Mouse (Mus musculus): ENCODE measurements around the gene 4930564D02Rik. TPM values are rescaled to one million over a fixed set of nuclear protein-coding genes. Genes with fewer than 3 reads are reported as not detected.

The 4930564D02Rik gene
- not detected for polyA plus RNA-seq (2012; fragmentation: generic; extraction: Trizol)
- long read RNA-seq, experiment 1: 0 reads
- long read RNA-seq, experiment 2: 0 reads

DNA sequence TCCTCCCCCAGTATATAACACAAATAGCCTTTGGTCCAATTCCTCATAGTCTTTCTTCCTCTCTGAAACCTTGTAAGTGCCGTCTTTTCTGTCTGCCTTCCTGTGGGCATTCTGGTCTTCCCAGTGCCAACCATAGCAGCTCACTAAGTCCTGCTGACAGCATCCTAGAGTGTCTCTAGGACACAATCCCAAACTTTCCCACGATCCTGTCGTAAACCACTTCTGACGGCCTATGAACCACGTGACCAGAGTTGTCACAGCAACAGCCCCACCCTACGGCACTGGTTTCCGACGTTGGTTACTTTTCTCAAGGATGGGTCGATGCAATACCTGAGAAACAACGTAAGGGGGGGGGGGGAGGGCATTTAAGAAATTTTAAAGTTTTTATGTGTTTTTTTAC is at the start of gene 4930564D02Rik:
Gene 4930564D02Rik, plus strand, starts transcription at position 301 of the 400 bp plus-strand sequence.
- Histone ChIP-seq H3K27me3 (ENCODE audit: control insufficient read depth, insufficient read depth, insufficient read length) (no peaks in the 10 kb centered on the region), H3ac (ENCODE audit: control insufficient read depth, insufficient read length, low read depth) (no peak within 1 kb of the TSS), H3K4me3 (ENCODE audit: insufficient read depth, poor library complexity, severe bottlenecking) (no peak within 1 kb of the TSS), H3K79me3 (ENCODE audit: low read depth) (no peaks in the 10 kb centered on the region), H3K79me2 (ENCODE audit: control insufficient read depth, insufficient read depth) (no peaks in the 10 kb centered on the region), H3K36me3 (ENCODE audit: control insufficient read depth, insufficient read depth) (no peaks in the 10 kb centered on the region)
- TF ChIP-seq CTCF (IDR thresholded peaks at IDR 0.05; ENCODE audit: control insufficient read depth, insufficient read depth, insufficient read length) (no peak), MYOD1 (IDR thresholded peaks at IDR 0.05; ENCODE audit: control insufficient read depth, insufficient read length, low read depth) (no peak), FOSL1 (IDR thresholded peaks at IDR 0.05; ENCODE audit: insufficient read depth, low read length, poor library complexity, severe bottlenecking) (no peak), USF1 (IDR thresholded peaks at IDR 0.05; ENCODE audit: low read depth) (no peak), CEBPB (IDR thresholded peaks at IDR 0.05; ENCODE audit: low read depth) (no peak), MAX (IDR thresholded peaks at IDR 0.05) (no peak), MYOG (IDR thresholded peaks at IDR 0.05; ENCODE audit: control insufficient read depth, extremely low read depth, insufficient read length) (no peak)

DNA sequence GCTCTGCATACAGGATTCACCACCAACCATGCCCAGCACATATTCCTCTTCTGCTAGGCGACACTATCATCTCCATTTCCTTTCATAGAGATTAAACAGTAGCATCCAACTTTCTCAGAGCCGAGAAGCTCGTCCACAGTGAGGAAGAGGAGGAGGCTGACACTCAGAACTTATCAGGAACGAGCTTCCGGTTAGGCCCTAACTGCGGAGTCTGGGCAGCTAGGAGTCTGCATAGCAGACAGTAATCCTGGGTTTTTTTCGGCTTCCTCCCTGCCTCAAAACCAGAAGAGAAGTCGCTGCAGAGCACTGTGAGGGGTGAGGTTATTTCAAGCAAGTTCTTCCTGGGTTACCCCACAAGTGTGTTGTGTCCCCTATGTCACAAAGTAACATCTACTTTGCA is 49.3 kb upstream of the 4930564D02Rik start:
- Histone ChIP-seq H3K27me3 (ENCODE audit: control insufficient read depth, insufficient read depth, insufficient read length) (no peaks in the 10 kb centered on the region), H3K79me3 (ENCODE audit: low read depth) (peaks cover 24% of the 10 kb centered on the region), H3K79me2 (ENCODE audit: control insufficient read depth, insufficient read depth) (peaks cover 75% of the 10 kb centered on the region), H3K36me3 (ENCODE audit: control insufficient read depth, insufficient read depth) (peaks cover 9% of the 10 kb centered on the region), H3K4me3 (ENCODE audit: insufficient read depth, poor library complexity, severe bottlenecking) (no peak overlapping the region), H3ac (ENCODE audit: control insufficient read depth, insufficient read length, low read depth) (no peak overlapping the region)
- TF ChIP-seq MYOD1 (IDR thresholded peaks at IDR 0.05; ENCODE audit: control insufficient read depth, insufficient read length, low read depth) (no peak), CTCF (IDR thresholded peaks at IDR 0.05; ENCODE audit: control insufficient read depth, insufficient read depth, insufficient read length) (no peak), FOSL1 (IDR thresholded peaks at IDR 0.05; ENCODE audit: insufficient read depth, low read length, poor library complexity, severe bottlenecking) (no peak), CEBPB (IDR thresholded peaks at IDR 0.05; ENCODE audit: low read depth) (no peak), USF1 (IDR thresholded peaks at IDR 0.05; ENCODE audit: low read depth) (no peak), MYOG (IDR thresholded peaks at IDR 0.05; ENCODE audit: control insufficient read depth, extremely low read depth, insufficient read length) (no peak), MAX (IDR thresholded peaks at IDR 0.05) (no peak)

DNA sequence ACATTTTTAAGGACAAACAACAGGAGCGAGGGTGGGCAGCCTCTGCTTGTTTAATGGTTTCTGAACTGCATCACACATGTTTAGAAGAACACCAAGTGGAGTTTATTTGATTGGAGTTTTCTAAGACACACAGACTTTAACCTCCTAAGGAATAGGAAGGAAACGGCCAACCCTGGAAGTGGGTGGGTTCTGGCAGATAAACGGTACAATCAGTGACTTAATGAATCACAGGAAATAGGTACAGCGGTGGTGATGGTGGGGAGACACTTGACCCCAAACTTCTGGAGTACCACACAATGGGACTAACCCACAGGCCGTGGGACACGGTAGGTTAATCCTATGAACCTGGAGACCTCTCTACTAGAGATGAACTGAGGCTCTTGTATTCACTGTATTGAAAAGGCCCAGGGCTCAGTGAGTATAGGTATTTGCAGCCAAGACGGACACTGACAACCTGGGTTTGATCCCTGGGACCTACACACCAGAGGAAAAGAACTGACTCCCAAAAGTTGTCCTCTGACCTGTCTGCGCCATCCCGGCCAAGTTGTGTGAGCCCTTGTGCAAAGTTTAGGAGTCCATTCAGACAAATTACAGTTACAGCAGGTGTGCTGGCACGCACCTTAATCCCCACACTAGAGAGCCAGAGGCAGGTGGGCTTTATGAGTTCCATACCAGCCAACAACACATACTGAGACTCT is 48.4 kb upstream of the 4930564D02Rik start:
- TF ChIP-seq MYOG (IDR thresholded peaks at IDR 0.05; ENCODE audit: control insufficient read depth, extremely low read depth, insufficient read length): no peak
- TF ChIP-seq CEBPB (IDR thresholded peaks at IDR 0.05; ENCODE audit: low read depth): no peak
- TF ChIP-seq USF1 (IDR thresholded peaks at IDR 0.05; ENCODE audit: low read depth): no peak
- H3K79me3 ChIP-seq (ENCODE audit: low read depth): peaks cover 25% of the 10 kb centered on the region
- H3K36me3 ChIP-seq (ENCODE audit: control insufficient read depth, insufficient read depth): peaks cover 9% of the 10 kb centered on the region
- no peak overlapping the region for H3K4me3 ChIP-seq (ENCODE audit: insufficient read depth, poor library complexity, severe bottlenecking)
- H3ac ChIP-seq (ENCODE audit: control insufficient read depth, insufficient read length, low read depth): no peak overlapping the region
- no peaks in the 10 kb centered on the region for H3K27me3 ChIP-seq (ENCODE audit: control insufficient read depth, insufficient read depth, insufficient read length)
- peaks cover 77% of the 10 kb centered on the region for H3K79me2 ChIP-seq (ENCODE audit: control insufficient read depth, insufficient read depth)

DNA sequence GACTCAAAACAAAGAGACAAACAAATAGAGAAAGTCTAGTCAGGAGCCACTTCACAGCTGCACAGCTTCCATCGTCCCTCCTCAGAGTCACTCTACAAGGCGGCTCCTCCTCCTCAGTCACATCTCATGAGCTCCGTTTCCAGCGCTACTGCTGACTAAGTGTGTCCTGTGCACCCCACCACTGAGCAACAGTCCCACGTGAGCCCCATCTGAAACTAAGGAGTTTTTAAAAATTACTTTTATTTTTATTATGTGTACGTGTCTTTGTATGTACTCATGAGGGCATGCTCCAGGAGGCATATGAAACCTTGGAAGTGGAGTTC is 47.9 kb upstream of the 4930564D02Rik start:
- H3K4me3 ChIP-seq (ENCODE audit: insufficient read depth, poor library complexity, severe bottlenecking): no peak overlapping the region

GRCm38 (mm10) chr3:105019826-105020692 is 46.6 kb upstream of the 4930564D02Rik start:
- TF ChIP-seq MAX (IDR thresholded peaks at IDR 0.05) (no peak), MYOD1 (IDR thresholded peaks at IDR 0.05; ENCODE audit: control insufficient read depth, insufficient read length, low read depth) (no peak)
- Histone ChIP-seq H3K4me3 (ENCODE audit: insufficient read depth, poor library complexity, severe bottlenecking) (no peak overlapping the region), H3K36me3 (ENCODE audit: control insufficient read depth, insufficient read depth) (peaks cover 9% of the 10 kb centered on the region), H3K27me3 (ENCODE audit: control insufficient read depth, insufficient read depth, insufficient read length) (no peaks in the 10 kb centered on the region), H3K79me3 (ENCODE audit: low read depth) (peaks cover 15% of the 10 kb centered on the region), H3ac (ENCODE audit: control insufficient read depth, insufficient read length, low read depth) (no peak overlapping the region), H3K79me2 (ENCODE audit: control insufficient read depth, insufficient read depth) (peaks cover 77% of the 10 kb centered on the region)

More for the DNA sequence above, 47.9 kb upstream of the 4930564D02Rik start:
- no peak overlapping the region for H3ac ChIP-seq (ENCODE audit: control insufficient read depth, insufficient read length, low read depth)
- H3K79me3 ChIP-seq (ENCODE audit: low read depth): peaks cover 22% of the 10 kb centered on the region
- peaks cover 77% of the 10 kb centered on the region for H3K79me2 ChIP-seq (ENCODE audit: control insufficient read depth, insufficient read depth)
- H3K36me3 ChIP-seq (ENCODE audit: control insufficient read depth, insufficient read depth): peaks cover 9% of the 10 kb centered on the region
- TF ChIP-seq USF1 (IDR thresholded peaks at IDR 0.05; ENCODE audit: low read depth): no peak
- no peak for TF ChIP-seq MYOG (IDR thresholded peaks at IDR 0.05; ENCODE audit: control insufficient read depth, extremely low read depth, insufficient read length)
- no peak for TF ChIP-seq MAX (IDR thresholded peaks at IDR 0.05)
- no peaks in the 10 kb centered on the region for H3K27me3 ChIP-seq (ENCODE audit: control insufficient read depth, insufficient read depth, insufficient read length)

All from C2C12 (cell line).